Comparison of ENCODE assay signal across 21 mouse cellular contexts in the genomic region with DNA sequence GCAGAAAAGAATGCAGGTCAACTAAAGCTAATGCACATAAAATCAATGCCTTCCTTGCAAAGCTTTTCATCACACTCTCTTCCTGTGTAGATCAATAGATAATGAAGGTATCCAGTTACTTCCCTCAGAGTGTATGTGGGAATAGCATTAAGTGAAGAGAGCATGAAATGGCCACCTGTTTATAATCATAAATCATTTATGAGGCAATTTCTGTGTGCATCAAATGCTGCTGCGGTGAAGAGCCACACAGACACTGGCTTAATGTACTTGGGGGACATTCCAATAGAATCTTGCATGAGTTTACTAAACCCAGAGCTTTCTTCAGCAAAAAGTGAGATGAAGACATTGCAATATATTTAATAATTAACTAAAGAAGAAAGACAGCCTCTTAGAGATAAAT. TPM values are rescaled to one million over a fixed set of nuclear protein-coding genes. Genes with fewer than 3 reads are reported as not detected.
"Had no signal": no experiment of that assay in that cellular context is flagged by ENCODE, and none has a peak within 500 bp of the region (broad histone marks: within the 10 kb centered on the region; RNA-seq: fewer than 3 reads in every experiment).

No protein-coding gene starts in this region.

- H3K4me3 ChIP-seq: kidney, embryonic 15.5 days; left cerebral cortex, adult 2 months; liver, embryonic 13.5 days; midbrain, embryonic 12.5 days; neural tube, embryonic 12.5 days; stomach, embryonic 15.5 days had no signal

- ATAC-seq: intestine, postnatal 0 days; midbrain, embryonic 16.5 days had no signal

- H3K9me3 ChIP-seq: kidney, embryonic 15.5 days; liver, embryonic 13.5 days; midbrain, embryonic 12.5 days; neural tube, embryonic 12.5 days; stomach, embryonic 15.5 days had no signal

- H3K4me2 ChIP-seq: kidney, embryonic 15.5 days; liver, embryonic 13.5 days; midbrain, embryonic 12.5 days; neural tube, embryonic 12.5 days; stomach, embryonic 15.5 days had no signal

- H3K9ac ChIP-seq: kidney, embryonic 15.5 days; liver, embryonic 13.5 days; midbrain, embryonic 12.5 days; neural tube, embryonic 12.5 days; stomach, embryonic 15.5 days had no signal

- DNase-seq: kidney, adult 2 months; kidney, postnatal 10 days; kidney, postnatal 36 days; layer of hippocampus, postnatal 36 days; liver, embryonic 13.5 days; lung, adult 2 months; lung, postnatal 14 days; lung, postnatal 4 days; right cerebral cortex, postnatal 25 days; spleen, adult 18-20 months; thymus, postnatal 25 days had no signal

- H3K36me3 ChIP-seq: kidney, embryonic 15.5 days; liver, embryonic 13.5 days; midbrain, embryonic 12.5 days; neural tube, embryonic 12.5 days; stomach, embryonic 15.5 days had no signal

- H3K27me3 ChIP-seq: kidney, embryonic 15.5 days; liver, embryonic 13.5 days; midbrain, embryonic 12.5 days; neural tube, embryonic 12.5 days; stomach, embryonic 15.5 days had no signal

- H3K27ac ChIP-seq: kidney, embryonic 15.5 days; left cerebral cortex, adult 2 months; liver, embryonic 13.5 days; midbrain, embryonic 12.5 days; neural tube, embryonic 12.5 days; stomach, embryonic 15.5 days had no signal

- H3K4me1 ChIP-seq: kidney, embryonic 15.5 days; liver, embryonic 13.5 days; midbrain, embryonic 12.5 days; neural tube, embryonic 12.5 days; stomach, embryonic 15.5 days had no signal

RNA-seq across cellular contexts. Expression of a gene that starts 27.2 kb away (rescaled TPM):
- total RNA-seq: liver, adult 2 months; megakaryocyte progenitor cell, adult 5-6 weeks; megakaryocyte-erythroid progenitor cell, adult 5-6 weeks had no signal
- polyA plus RNA-seq: liver, adult 2 months had no signal
